Mouse (Mus musculus): ENCODE measurements around the gene Tbcc. TPM values are rescaled to one million over a fixed set of nuclear protein-coding genes. Genes with fewer than 3 reads are reported as not detected.
A peak's percentile ranks its signal among the peaks of the same experiment; 100 is the strongest.

Gene Tbcc
- polyA plus RNA-seq, 1 experiment = 25.6 TPM

- no peak overlapping the region for H3K4me3 ChIP-seq (ENCODE audit: insufficient read depth, low read length)
- peaks cover 12% of the 10 kb centered on the region for H3K4me1 ChIP-seq (ENCODE audit: control insufficient read depth, insufficient read depth, low read length)
- no peak overlapping the region for H3K27ac ChIP-seq (ENCODE audit: insufficient read depth, low read length)
- TF ChIP-seq CTCF (IDR thresholded peaks at IDR 0.05; ENCODE audit: extremely low read depth, insufficient read depth, low read length) = no peak
- no peak for TF ChIP-seq POLR2A (IDR thresholded peaks at IDR 0.05; ENCODE audit: extremely low read depth, insufficient read depth, low read length)
Measured at GRCm38 (mm10) chr17:46895426-46895825, 4.9 kb downstream of the Tbcc start.

DNA sequence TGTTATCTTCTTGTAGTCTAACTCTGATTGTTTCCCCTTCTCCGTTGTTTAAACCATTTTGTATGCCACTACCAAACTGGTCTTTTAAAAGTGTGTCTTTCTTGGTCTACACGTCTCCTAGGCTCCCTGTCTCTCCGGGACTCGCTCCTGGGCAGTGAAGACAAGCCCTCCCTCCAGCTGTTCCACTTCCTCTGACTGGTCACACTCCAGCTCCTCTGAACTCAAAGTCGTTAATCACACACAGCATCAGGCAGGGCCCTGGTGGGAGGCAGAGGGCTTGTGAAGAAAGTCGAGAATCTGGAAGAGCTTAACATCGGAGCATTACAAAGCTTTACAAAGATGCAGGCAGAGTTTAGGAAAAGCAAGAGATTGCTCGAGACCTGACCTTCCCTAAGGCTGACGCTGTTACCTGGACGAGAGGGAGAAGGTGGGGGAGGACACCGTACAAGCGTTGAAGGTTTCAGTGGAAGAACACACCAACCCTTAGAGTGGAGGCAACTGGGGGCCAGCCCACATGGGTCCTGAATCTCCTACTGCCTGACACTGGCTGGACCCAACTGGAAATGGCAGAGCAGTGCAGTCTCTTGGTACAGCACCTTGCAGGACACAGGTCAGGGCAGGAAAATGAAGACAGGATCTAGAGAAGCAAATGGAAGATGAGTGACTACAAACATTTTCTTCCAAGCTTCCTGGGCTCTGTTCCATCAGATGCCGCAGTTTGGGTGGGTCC is 6.9 kb downstream of the Tbcc start:
- Histone ChIP-seq H3K4me3 (ENCODE audit: insufficient read depth, low read length) (no peak overlapping the region), H3K27ac (ENCODE audit: insufficient read depth, low read length) (no peak overlapping the region), H3K4me1 (ENCODE audit: control insufficient read depth, insufficient read depth, low read length) (peaks cover 8% of the 10 kb centered on the region)
- TF ChIP-seq CTCF (IDR thresholded peaks at IDR 0.05; ENCODE audit: extremely low read depth, insufficient read depth, low read length) (no peak), POLR2A (IDR thresholded peaks at IDR 0.05; ENCODE audit: extremely low read depth, insufficient read depth, low read length) (no peak)

DNA sequence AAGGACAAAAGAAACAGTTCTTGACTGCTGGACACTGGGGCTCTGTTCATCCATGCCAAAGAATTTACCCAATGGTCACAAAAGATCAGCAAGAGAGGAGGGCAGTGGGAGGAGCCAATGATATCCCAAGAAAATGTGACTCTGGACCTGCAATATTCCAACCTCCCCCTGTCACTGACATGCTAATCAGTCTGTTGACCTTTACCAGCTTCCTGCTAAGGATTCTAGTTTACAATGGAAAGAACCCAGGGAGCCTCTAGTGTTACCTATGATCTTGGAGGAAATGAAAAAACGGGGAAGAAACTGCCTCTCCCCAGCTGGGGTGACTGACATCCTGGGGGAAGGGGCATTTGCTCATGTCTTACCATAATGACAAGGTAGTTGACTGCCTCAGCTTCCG is 10.5 kb downstream of the Tbcc start:
- H3K4me1 ChIP-seq (ENCODE audit: control insufficient read depth, insufficient read depth, low read length) = no peaks in the 10 kb centered on the region
- H3K27ac ChIP-seq (ENCODE audit: insufficient read depth, low read length) = no peak overlapping the region
- no peak overlapping the region for H3K4me3 ChIP-seq (ENCODE audit: insufficient read depth, low read length)
- TF ChIP-seq POLR2A (IDR thresholded peaks at IDR 0.05; ENCODE audit: extremely low read depth, insufficient read depth, low read length) (no peak), CTCF (IDR thresholded peaks at IDR 0.05; ENCODE audit: extremely low read depth, insufficient read depth, low read length) (no peak)

DNA sequence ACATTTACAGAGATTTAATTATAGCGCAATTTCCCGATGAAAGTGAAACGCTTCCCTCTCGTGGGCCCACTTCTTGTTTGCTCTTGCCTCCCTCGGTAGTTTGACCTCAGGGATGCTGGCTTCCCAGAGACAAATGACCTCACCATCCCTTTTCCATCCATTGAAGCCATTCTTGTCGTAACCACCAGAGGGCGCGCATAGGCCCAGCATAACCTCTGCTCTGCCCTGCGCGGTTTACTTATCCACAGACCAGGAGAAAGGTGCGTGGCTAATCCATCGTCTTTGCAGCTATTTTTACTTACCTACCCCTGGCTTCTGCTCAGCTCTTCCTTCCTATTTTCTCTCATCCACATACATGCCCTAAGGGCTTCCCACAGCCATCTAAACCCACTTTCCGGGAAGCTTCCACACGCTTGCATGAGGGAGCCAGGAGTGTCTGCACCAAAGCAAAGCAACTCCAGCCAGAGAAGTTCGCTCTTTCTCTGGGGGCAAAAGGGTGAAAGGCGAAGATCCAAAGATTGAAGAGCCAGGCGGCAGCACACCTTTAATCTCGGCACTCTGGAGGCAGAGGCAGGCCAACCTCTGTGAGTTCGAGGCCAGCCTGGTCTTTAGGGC is 13.5 kb downstream of the Tbcc start:
- no peak overlapping the region for H3K4me3 ChIP-seq (ENCODE audit: insufficient read depth, low read length)
- H3K4me1 ChIP-seq (ENCODE audit: control insufficient read depth, insufficient read depth, low read length) = no peaks in the 10 kb centered on the region
- TF ChIP-seq POLR2A (IDR thresholded peaks at IDR 0.05; ENCODE audit: extremely low read depth, insufficient read depth, low read length) (no peak), CTCF (IDR thresholded peaks at IDR 0.05; ENCODE audit: extremely low read depth, insufficient read depth, low read length) (peak; percentile 89)
- no peak overlapping the region for H3K27ac ChIP-seq (ENCODE audit: insufficient read depth, low read length)

- TF ChIP-seq POLR2A (IDR thresholded peaks at IDR 0.05; ENCODE audit: extremely low read depth, insufficient read depth, low read length) = no peak
- TF ChIP-seq CTCF (IDR thresholded peaks at IDR 0.05; ENCODE audit: extremely low read depth, insufficient read depth, low read length) = no peak
Measured at GRCm38 (mm10) chr17:46910186-46910585, 19.7 kb downstream of the Tbcc start, which contains the start of gene Prph2. Prph2 (plus strand) TSS chr17:46910459.

GRCm38 (mm10) chr17:46912331-46912730 is 21.8 kb downstream of the Tbcc start:
- no peak for TF ChIP-seq CTCF (IDR thresholded peaks at IDR 0.05; ENCODE audit: extremely low read depth, insufficient read depth, low read length)
- H3K4me1 ChIP-seq (ENCODE audit: control insufficient read depth, insufficient read depth, low read length) = no peaks in the 10 kb centered on the region
- no peak overlapping the region for H3K4me3 ChIP-seq (ENCODE audit: insufficient read depth, low read length)
- no peak overlapping the region for H3K27ac ChIP-seq (ENCODE audit: insufficient read depth, low read length)

More at GRCm38 (mm10) chr17:46910186-46910585, 19.7 kb downstream of the Tbcc start, which contains the start of gene Prph2:
- H3K27ac ChIP-seq (ENCODE audit: insufficient read depth, low read length) = no peak within 1 kb of the TSS
- H3K4me1 ChIP-seq (ENCODE audit: control insufficient read depth, insufficient read depth, low read length) = no peaks in the 10 kb centered on the region
- H3K4me3 ChIP-seq (ENCODE audit: insufficient read depth, low read length) = no peak within 1 kb of the TSS

GRCm38 (mm10) chr17:46915129-46915528 is 24.6 kb downstream of the Tbcc start:
- H3K27ac ChIP-seq (ENCODE audit: insufficient read depth, low read length) = no peak overlapping the region
- TF ChIP-seq POLR2A (IDR thresholded peaks at IDR 0.05; ENCODE audit: extremely low read depth, insufficient read depth, low read length) (no peak), CTCF (IDR thresholded peaks at IDR 0.05; ENCODE audit: extremely low read depth, insufficient read depth, low read length) (no peak)
- no peak overlapping the region for H3K4me3 ChIP-seq (ENCODE audit: insufficient read depth, low read length)
- H3K4me1 ChIP-seq (ENCODE audit: control insufficient read depth, insufficient read depth, low read length) = no peaks in the 10 kb centered on the region

DNA sequence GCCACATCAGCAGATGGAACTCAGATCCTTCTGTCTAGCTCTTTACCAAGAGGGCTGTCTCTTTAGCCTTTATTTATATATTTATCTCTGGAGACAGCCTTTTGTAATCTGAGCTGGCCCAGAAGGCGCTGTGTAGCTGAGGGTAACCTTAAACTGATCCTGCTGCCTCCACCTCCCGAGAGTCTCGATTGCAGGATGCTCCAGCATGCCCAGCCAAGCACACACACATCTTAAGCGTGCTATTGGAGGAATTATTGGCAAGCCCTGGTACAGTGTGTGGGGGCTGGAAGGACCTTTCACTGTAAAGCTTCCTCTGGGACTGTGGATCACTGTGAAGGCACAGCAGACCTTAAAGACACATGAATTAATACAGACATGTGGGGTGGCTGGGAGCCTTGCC is 28.5 kb downstream of the Tbcc start:
- TF ChIP-seq CTCF (IDR thresholded peaks at IDR 0.05; ENCODE audit: extremely low read depth, insufficient read depth, low read length) = no peak
- TF ChIP-seq POLR2A (IDR thresholded peaks at IDR 0.05; ENCODE audit: extremely low read depth, insufficient read depth, low read length) = no peak
- H3K4me1 ChIP-seq (ENCODE audit: control insufficient read depth, insufficient read depth, low read length) = no peaks in the 10 kb centered on the region
- no peak overlapping the region for H3K27ac ChIP-seq (ENCODE audit: insufficient read depth, low read length)
- H3K4me3 ChIP-seq (ENCODE audit: insufficient read depth, low read length) = no peak overlapping the region

GRCm38 (mm10) chr17:46920855-46921254 is 30.4 kb downstream of the Tbcc start:
- no peaks in the 10 kb centered on the region for H3K4me1 ChIP-seq (ENCODE audit: control insufficient read depth, insufficient read depth, low read length)
- TF ChIP-seq POLR2A (IDR thresholded peaks at IDR 0.05; ENCODE audit: extremely low read depth, insufficient read depth, low read length) = no peak
- TF ChIP-seq CTCF (IDR thresholded peaks at IDR 0.05; ENCODE audit: extremely low read depth, insufficient read depth, low read length) = no peak

DNA sequence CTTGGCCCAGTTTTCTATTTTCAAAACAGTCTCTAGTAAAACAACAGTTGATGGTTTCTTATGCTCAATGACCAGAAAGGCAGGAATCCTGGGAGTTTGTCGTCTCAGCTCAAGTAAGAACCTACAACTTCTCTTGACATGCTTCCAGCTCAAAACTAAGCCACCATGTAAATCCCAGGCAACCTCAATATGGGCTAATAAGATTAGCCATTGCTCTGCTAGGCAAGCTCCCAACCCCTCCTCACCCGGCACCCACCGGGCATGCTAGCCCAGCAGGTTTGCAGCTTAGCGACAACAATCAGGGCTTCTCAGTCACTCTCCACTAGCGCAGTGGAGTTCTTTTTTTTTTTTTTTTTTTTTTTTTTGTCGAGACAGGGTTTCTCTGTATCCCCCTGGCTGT is 35.7 kb downstream of the Tbcc start:
- Histone ChIP-seq H3K27ac (ENCODE audit: insufficient read depth, low read length) (no peak overlapping the region), H3K4me3 (ENCODE audit: insufficient read depth, low read length) (no peak overlapping the region), H3K4me1 (ENCODE audit: control insufficient read depth, insufficient read depth, low read length) (peaks cover 1% of the 10 kb centered on the region; the same call in 1 of the 2 replicates)
- no peak for TF ChIP-seq CTCF (IDR thresholded peaks at IDR 0.05; ENCODE audit: extremely low read depth, insufficient read depth, low read length)
- TF ChIP-seq POLR2A (IDR thresholded peaks at IDR 0.05; ENCODE audit: extremely low read depth, insufficient read depth, low read length) = no peak

More at GRCm38 (mm10) chr17:46920855-46921254, 30.4 kb downstream of the Tbcc start:
- no peak overlapping the region for H3K27ac ChIP-seq (ENCODE audit: insufficient read depth, low read length)
- no peak overlapping the region for H3K4me3 ChIP-seq (ENCODE audit: insufficient read depth, low read length)

Data from cortical plate, adult 2 months (tissue).